Mouse (Mus musculus) ES-Bruce4 (cell line): ENCODE measurements at regions not wholly inside any gene's neighbourhood (a gene's known extent, or its start where the extent isn't known, plus 50 kb on each side); places are given as distances from the start of the nearest gene placed in this dataset.

Experiments
- H3K27ac ChIP-seq: 2 replicates; pipeline ENCODE4 v1.5.1; 2012; ENCODE audit warnings: low read length, inconsistent platforms; ENCODE audit not compliant: insufficient read depth
- H3K27me3 ChIP-seq: 2 replicates; pipeline ENCODE4 v1.6.1; 2012; ENCODE audit warnings: mild to moderate bottlenecking, low read length, inconsistent platforms; ENCODE audit not compliant: control insufficient read depth, poor library complexity, insufficient read depth, severe bottlenecking
- H3K36me3 ChIP-seq: 2 replicates; pipeline ENCODE4 v1.6.1; 2012; ENCODE audit warnings: inconsistent platforms, mild to moderate bottlenecking, low read length, moderate library complexity; ENCODE audit not compliant: control insufficient read depth, poor library complexity, insufficient read depth, severe bottlenecking
- H3K4me1 ChIP-seq: one replicate; pipeline ENCODE4 v1.8.1; 2011; ENCODE audit warnings: low read length; ENCODE audit not compliant: control insufficient read depth, insufficient read depth
- H3K4me3 ChIP-seq: 2 replicates; pipeline ENCODE4 v1.5.1; 2011; ENCODE audit warnings: low read depth, mild to moderate bottlenecking, low read length
- H3K9ac ChIP-seq: 2 replicates; pipeline ENCODE4 v1.6.1; 2012; ENCODE audit warnings: low read depth, mild to moderate bottlenecking, inconsistent platforms; ENCODE audit not compliant: poor library complexity, severe bottlenecking
- H3K9me3 ChIP-seq: replicated peaks from 2 replicates; pipeline ENCODE4 v1.6.1; 2012; ENCODE audit warnings: mild to moderate bottlenecking, low read length, inconsistent platforms; ENCODE audit not compliant: control insufficient read depth, poor library complexity, insufficient read depth, severe bottlenecking
- CTCF ChIP-seq: IDR thresholded peaks from one replicate; pipeline ENCODE4 v1.8.1; 2011; ENCODE audit warnings: low read depth, low read length
- EP300 ChIP-seq: IDR thresholded peaks from 2 replicates; pipeline ENCODE4 v1.6.1; 2011; ENCODE audit warnings: low read depth, low read length; ENCODE audit not compliant: insufficient read depth
- POLR2A ChIP-seq: IDR thresholded peaks from one replicate; pipeline ENCODE4 v1.8.1; 2011; ENCODE audit warnings: low read length; ENCODE audit not compliant: insufficient read depth

- TF ChIP-seq CTCF = no peak
- no peak for TF ChIP-seq EP300
- no peak for TF ChIP-seq POLR2A
- Histone ChIP-seq H3K4me3 (no peak overlapping the region), H3K27ac (no peak overlapping the region), H3K36me3 (no peaks in the 10 kb centered on the region), H3K4me1 (no peaks in the 10 kb centered on the region), H3K9ac (no peak overlapping the region), H3K27me3 (no peaks in the 10 kb centered on the region), H3K9me3 (no peaks in the 10 kb centered on the region)
These were observed 194.7 kb upstream of the Mvb12b start for GRCm38 (mm10) chr2:34082486-34082885.

GRCm38 (mm10) chr2:34080176-34080575, 192.4 kb upstream of the Mvb12b start:
- Histone ChIP-seq H3K9ac (no peak overlapping the region), H3K9me3 (no peaks in the 10 kb centered on the region), H3K27me3 (no peaks in the 10 kb centered on the region), H3K27ac (no peak overlapping the region), H3K4me1 (no peaks in the 10 kb centered on the region), H3K36me3 (no peaks in the 10 kb centered on the region), H3K4me3 (no peak overlapping the region)
- TF ChIP-seq POLR2A = no peak
- no peak for TF ChIP-seq EP300
- TF ChIP-seq CTCF = no peak

DNA sequence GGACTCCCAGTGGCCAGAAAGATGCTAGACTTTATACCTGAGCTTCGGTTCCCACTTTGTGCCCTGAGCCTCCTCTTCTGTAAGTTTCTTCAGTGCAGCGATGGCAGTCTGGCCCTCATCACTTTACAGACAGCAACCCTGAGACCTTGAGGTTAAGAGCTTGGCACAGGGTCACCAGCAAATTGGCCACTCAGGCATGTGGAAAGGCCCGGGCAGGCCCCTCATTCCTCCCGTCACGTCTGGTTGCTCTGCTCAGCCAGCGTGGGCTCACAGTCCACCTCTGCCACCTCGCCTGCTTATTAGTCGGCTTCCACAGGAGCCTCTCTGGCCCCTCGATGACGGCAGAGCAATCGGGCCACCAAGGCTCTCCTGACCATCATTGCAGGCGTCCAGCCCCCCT, 191.5 kb upstream of the Mvb12b start:
- H3K4me1 ChIP-seq = no peaks in the 10 kb centered on the region
- H3K9me3 ChIP-seq = no peaks in the 10 kb centered on the region
- no peaks in the 10 kb centered on the region for H3K27me3 ChIP-seq
- H3K9ac ChIP-seq = no peak overlapping the region
- H3K4me3 ChIP-seq = no peak overlapping the region
- H3K36me3 ChIP-seq = no peaks in the 10 kb centered on the region
- no peak for TF ChIP-seq POLR2A
- no peak for TF ChIP-seq EP300
- H3K27ac ChIP-seq = no peak overlapping the region

DNA sequence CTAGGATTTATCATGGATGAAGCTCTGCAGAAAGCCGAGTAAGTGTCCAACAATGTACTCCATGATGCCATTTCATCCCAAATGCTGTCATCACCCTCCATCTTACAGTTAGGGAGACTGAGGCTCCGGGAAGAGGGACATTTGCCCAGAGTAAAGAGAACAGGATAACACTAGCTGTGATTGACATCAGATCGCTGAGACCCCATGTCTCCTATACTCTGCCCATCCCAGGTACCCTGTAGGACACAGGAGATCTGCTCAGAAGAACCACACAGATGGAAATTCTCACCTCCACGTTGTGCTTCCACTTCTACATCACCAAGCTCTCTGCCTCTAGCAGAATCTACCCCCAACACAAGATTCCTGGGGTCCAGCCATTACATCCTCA, 191.1 kb upstream of the Mvb12b start:
- Histone ChIP-seq H3K4me3 (no peak overlapping the region), H3K27me3 (no peaks in the 10 kb centered on the region), H3K27ac (no peak overlapping the region), H3K36me3 (no peaks in the 10 kb centered on the region), H3K4me1 (no peaks in the 10 kb centered on the region), H3K9ac (no peak overlapping the region), H3K9me3 (no peaks in the 10 kb centered on the region)
- TF ChIP-seq CTCF = no peak
- TF ChIP-seq POLR2A = no peak
- TF ChIP-seq EP300 = no peak

- TF ChIP-seq POLR2A (no peak), EP300 (no peak), CTCF (no peak)
- no peaks in the 10 kb centered on the region for H3K36me3 ChIP-seq
- no peak overlapping the region for H3K9ac ChIP-seq
- no peak overlapping the region for H3K27ac ChIP-seq
- no peaks in the 10 kb centered on the region for H3K4me1 ChIP-seq
- H3K9me3 ChIP-seq = no peaks in the 10 kb centered on the region
- H3K27me3 ChIP-seq = no peaks in the 10 kb centered on the region
- no peak overlapping the region for H3K4me3 ChIP-seq
These were observed 190.6 kb upstream of the Mvb12b start for GRCm38 (mm10) chr2:34078248-34078874.

DNA sequence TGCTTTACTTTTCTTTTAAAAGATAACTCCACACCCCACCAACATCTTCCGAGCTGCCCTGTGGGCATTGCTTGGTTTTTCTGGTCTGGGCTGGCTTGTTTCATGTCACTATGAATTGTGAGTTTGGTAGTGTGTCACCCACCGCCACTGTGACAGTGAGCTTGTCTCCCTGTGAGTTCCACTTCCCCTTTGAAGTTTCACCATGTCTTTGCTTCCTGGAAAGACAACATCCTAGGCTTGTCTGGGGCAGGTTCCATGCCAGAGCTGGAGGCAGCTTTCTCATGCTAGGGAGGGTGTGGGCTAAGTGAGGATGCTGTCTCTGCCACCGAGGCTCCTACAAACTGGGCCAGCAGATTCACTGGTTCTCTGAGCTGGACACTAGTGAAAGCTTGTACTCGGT, 188.6 kb upstream of the Mvb12b start:
- no peak overlapping the region for H3K27ac ChIP-seq
- no peaks in the 10 kb centered on the region for H3K27me3 ChIP-seq
- no peak overlapping the region for H3K9ac ChIP-seq
- no peak overlapping the region for H3K4me3 ChIP-seq
- no peaks in the 10 kb centered on the region for H3K4me1 ChIP-seq
- TF ChIP-seq EP300 (no peak), POLR2A (no peak), CTCF (no peak)
- H3K36me3 ChIP-seq = no peaks in the 10 kb centered on the region
- H3K9me3 ChIP-seq = no peaks in the 10 kb centered on the region
